Mouse (Mus musculus): Measurements from ENCODE around the gene Lyrm4. TPM values are rescaled to one million over a fixed set of nuclear protein-coding genes. Genes with fewer than 3 reads are reported as not detected.

The Lyrm4 gene
- polyA plus RNA-seq, 1 experiment from 2014 or later: 31.6 TPM

DNA sequence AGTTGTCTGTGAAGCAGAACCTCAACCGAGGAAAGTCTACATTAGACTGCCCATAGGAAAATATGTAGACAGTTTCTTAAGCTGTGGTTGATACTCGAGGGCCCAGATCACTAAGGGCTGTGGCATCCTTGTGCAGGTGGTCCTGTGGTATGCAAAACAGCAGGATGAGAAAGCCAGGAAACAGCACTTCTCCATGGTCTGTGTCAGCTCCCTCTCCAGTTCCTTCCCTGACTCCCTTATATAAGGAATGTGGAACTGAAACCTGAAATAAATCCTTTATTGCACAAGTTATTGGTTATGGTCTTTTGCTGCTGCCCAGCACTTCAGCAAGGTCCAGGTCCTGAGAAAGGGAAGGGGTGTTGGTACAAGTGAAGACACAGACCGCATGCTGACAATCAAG is 42.8 kb downstream of the Lyrm4 start:
- Histone ChIP-seq H3K36me3 (ENCODE audit: control insufficient read depth, insufficient read depth, low read length) (no peaks in the 10 kb centered on the region), H3K27me3 (ENCODE audit: control insufficient read depth, insufficient read depth, low read length) (no peaks in the 10 kb centered on the region), H3K9ac (ENCODE audit: low read length) (no peak overlapping the region), H3K4me1 (ENCODE audit: control insufficient read depth in 2 of 2, insufficient read depth in 2 of 2, low read length in 2 of 2) (peaks cover 2 to 5% of the 10 kb centered on the region in 2 experiments; a peak in 3 of 4 replicates), H3K27ac (replicated peaks in 1 of 2; ENCODE audit: control insufficient read depth in 1 of 2, insufficient read depth in 1 of 2, low read depth in 2 of 2, low read length in 2 of 2) (no peak overlapping the region), H3K9me3 (ENCODE audit: control insufficient read depth, low read length) (no peaks in the 10 kb centered on the region), H3K4me2 (ENCODE audit: low read length) (no peak overlapping the region), H3K4me3 (ENCODE audit: control insufficient read depth in 1 of 2, insufficient read depth in 1 of 2, low read depth in 1 of 2, low read length in 2 of 2) (no peak overlapping the region)
- WGBS: 76% methylated on average over 3 of the region's 3 CpGs
- ATAC-seq (ENCODE audit: insufficient number of reproducible peaks, insufficient read depth, low FRiP score, low read depth): no peak

DNA sequence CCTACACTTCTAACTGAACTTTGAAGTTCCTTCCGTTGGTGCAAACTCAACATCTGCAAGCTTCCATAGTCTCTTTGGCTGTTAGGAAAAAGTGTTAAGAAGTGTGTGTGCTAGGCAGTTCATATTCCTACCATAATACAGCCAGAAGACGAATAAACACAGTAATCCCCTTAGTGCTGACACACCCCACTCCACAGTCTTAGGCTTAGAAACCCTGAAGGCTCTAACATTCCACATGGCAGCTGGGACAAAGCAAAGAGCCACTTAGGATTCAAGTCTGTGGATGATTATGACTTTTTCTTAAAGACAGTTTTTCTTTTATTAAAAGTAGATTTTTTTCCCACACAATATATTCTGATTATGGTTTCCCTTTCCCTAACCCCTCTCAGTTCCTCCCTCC is 50.6 kb downstream of the Lyrm4 start:
- Histone ChIP-seq H3K4me1 (ENCODE audit: control insufficient read depth in 2 of 2, insufficient read depth in 2 of 2, low read length in 2 of 2) (peaks cover 2 to 5% of the 10 kb centered on the region in 2 experiments; a peak in 3 of 4 replicates), H3K4me2 (ENCODE audit: low read length) (no peak overlapping the region), H3K36me3 (ENCODE audit: control insufficient read depth, insufficient read depth, low read length) (no peaks in the 10 kb centered on the region), H3K27me3 (ENCODE audit: control insufficient read depth, insufficient read depth, low read length) (no peaks in the 10 kb centered on the region), H3K9me3 (ENCODE audit: control insufficient read depth, low read length) (no peaks in the 10 kb centered on the region), H3K9ac (ENCODE audit: low read length) (no peak overlapping the region), H3K27ac (replicated peaks in 1 of 2; ENCODE audit: control insufficient read depth in 1 of 2, insufficient read depth in 1 of 2, low read depth in 2 of 2, low read length in 2 of 2) (no peak overlapping the region), H3K4me3 (ENCODE audit: control insufficient read depth in 1 of 2, insufficient read depth in 1 of 2, low read depth in 1 of 2, low read length in 2 of 2) (no peak overlapping the region)
- no peak for ATAC-seq (ENCODE audit: insufficient number of reproducible peaks, insufficient read depth, low FRiP score, low read depth)
- WGBS: 88% methylated on average over 2 of the region's 2 CpGs

DNA sequence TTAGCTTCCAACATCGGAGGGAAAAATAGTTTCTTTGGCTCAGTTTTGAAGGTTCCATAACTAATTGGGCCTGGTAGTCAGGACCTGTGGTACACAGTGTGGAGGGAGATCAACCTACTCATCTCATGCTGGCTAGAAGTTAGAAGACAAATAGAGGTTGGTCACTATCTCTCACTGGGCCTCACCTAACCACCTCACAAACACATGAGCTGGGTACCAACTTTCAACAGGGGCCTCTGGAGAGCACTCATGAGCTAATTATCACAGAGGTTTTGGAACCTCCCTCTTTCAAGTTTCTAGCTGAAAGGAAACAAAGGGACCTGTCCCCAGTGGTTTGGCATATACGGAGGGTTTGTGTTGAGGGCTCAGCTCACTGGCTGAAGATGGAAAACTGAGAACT is 59.8 kb downstream of the Lyrm4 start:
- Histone ChIP-seq H3K4me3 (ENCODE audit: control insufficient read depth in 1 of 2, insufficient read depth in 1 of 2, low read depth in 1 of 2, low read length in 2 of 2) (no peak overlapping the region), H3K9me3 (ENCODE audit: control insufficient read depth, low read length) (no peaks in the 10 kb centered on the region), H3K4me2 (ENCODE audit: low read length) (no peak overlapping the region), H3K36me3 (ENCODE audit: control insufficient read depth, insufficient read depth, low read length) (no peaks in the 10 kb centered on the region), H3K9ac (ENCODE audit: low read length) (no peak overlapping the region), H3K27me3 (ENCODE audit: control insufficient read depth, insufficient read depth, low read length) (no peaks in the 10 kb centered on the region), H3K4me1 (ENCODE audit: control insufficient read depth in 2 of 2, insufficient read depth in 2 of 2, low read length in 2 of 2) (peaks cover 6 to 22% of the 10 kb centered on the region in 2 experiments; a peak in 3 of 4 replicates), H3K27ac (replicated peaks in 1 of 2; ENCODE audit: control insufficient read depth in 1 of 2, insufficient read depth in 1 of 2, low read depth in 2 of 2, low read length in 2 of 2) (no peak overlapping the region)
- 56% methylated on average over 2 of the region's 2 CpGs for whole genome bisulfite sequencing
- no peak for ATAC-seq (ENCODE audit: insufficient number of reproducible peaks, insufficient read depth, low FRiP score, low read depth)

DNA sequence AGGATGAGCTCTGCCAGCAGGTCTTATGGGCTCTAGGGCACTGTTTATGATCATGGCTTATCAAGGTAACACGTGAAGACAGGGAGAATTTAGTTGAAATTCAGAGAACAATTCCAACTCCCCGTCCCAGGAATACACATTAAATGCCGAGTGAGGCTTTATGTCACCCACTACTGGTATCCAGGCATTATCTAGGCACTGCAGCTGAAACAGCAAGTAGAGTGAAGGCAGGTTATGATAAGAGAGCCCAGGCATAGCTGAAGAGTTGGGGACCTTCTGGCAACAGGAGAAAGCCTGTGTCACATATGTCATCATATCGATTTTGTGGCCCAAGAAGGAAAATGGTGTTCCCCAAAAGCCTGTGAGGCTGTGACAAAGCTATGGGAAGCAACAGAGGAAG is 60.4 kb downstream of the Lyrm4 start:
- ATAC-seq (ENCODE audit: insufficient number of reproducible peaks, insufficient read depth, low FRiP score, low read depth): no peak
- WGBS: 34% methylated on average over 4 of the region's 4 CpGs
- H3K4me2 ChIP-seq (ENCODE audit: low read length): no peak overlapping the region

DNA sequence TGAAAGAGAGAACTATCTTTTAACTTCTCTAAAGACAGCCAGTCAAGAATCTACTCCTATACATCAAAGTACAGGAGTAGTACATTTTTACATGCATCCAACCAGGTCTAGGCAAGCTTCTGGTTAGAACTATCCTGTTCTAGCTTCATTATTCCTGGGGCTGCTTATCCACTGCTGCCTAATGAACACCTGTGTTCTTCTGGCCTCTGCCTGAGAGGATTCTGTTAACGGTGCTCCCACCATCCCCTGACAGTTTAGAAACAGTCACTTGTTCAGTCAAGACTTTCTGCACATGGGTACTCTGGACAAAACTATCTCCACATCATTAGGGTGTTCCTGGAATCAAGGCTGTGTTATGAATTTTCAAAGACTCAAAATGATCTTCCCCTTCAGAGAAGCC is 60.8 kb downstream of the Lyrm4 start:
- no peak overlapping the region for H3K4me3 ChIP-seq (ENCODE audit: control insufficient read depth in 1 of 2, insufficient read depth in 1 of 2, low read depth in 1 of 2, low read length in 2 of 2)
- H3K4me2 ChIP-seq (ENCODE audit: low read length): no peak overlapping the region
- H3K4me1 ChIP-seq (ENCODE audit: control insufficient read depth in 2 of 2, insufficient read depth in 2 of 2, low read length in 2 of 2): peaks cover 8 to 25% of the 10 kb centered on the region in 2 experiments; a peak in 3 of 4 replicates
- WGBS: 95% methylated on average over 1 of the region's 1 CpGs
- no peaks in the 10 kb centered on the region for H3K27me3 ChIP-seq (ENCODE audit: control insufficient read depth, insufficient read depth, low read length)
- no peaks in the 10 kb centered on the region for H3K9me3 ChIP-seq (ENCODE audit: control insufficient read depth, low read length)
- no peaks in the 10 kb centered on the region for H3K36me3 ChIP-seq (ENCODE audit: control insufficient read depth, insufficient read depth, low read length)
- H3K27ac ChIP-seq (replicated peaks in 1 of 2; ENCODE audit: control insufficient read depth in 1 of 2, insufficient read depth in 1 of 2, low read depth in 2 of 2, low read length in 2 of 2): no peak overlapping the region
- no peak for ATAC-seq (ENCODE audit: insufficient number of reproducible peaks, insufficient read depth, low FRiP score, low read depth)
- H3K9ac ChIP-seq (ENCODE audit: low read length): no peak overlapping the region

More for the DNA sequence above, 60.4 kb downstream of the Lyrm4 start:
- Histone ChIP-seq H3K27me3 (ENCODE audit: control insufficient read depth, insufficient read depth, low read length) (no peaks in the 10 kb centered on the region), H3K36me3 (ENCODE audit: control insufficient read depth, insufficient read depth, low read length) (no peaks in the 10 kb centered on the region), H3K27ac (replicated peaks in 1 of 2; ENCODE audit: control insufficient read depth in 1 of 2, insufficient read depth in 1 of 2, low read depth in 2 of 2, low read length in 2 of 2) (no peak overlapping the region), H3K4me1 (ENCODE audit: control insufficient read depth in 2 of 2, insufficient read depth in 2 of 2, low read length in 2 of 2) (peaks cover 8 to 25% of the 10 kb centered on the region in 2 experiments; a peak in 3 of 4 replicates), H3K4me3 (ENCODE audit: control insufficient read depth in 1 of 2, insufficient read depth in 1 of 2, low read depth in 1 of 2, low read length in 2 of 2) (no peak overlapping the region), H3K9me3 (ENCODE audit: control insufficient read depth, low read length) (no peaks in the 10 kb centered on the region), H3K9ac (ENCODE audit: low read length) (no peak overlapping the region)

DNA sequence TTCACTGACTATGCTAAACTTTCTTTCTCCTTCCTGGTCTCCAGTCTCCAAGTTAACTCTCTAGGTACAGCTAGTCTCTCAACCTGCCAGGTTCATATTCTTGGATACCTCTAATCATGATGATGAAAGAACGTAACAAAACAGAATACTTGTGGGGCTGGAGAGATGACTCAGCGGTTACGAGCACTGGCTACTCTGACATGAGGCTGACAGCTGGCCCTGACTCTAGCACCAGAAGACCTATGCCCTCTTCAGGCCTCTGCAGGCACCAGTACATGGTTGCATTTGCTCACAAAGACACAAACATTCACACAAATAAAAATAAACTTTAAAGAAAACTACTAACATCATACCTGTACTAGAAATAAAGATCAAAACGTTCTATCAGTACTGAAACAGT is 81.8 kb downstream of the Lyrm4 start:
- H3K4me3 ChIP-seq (ENCODE audit: control insufficient read depth in 1 of 2, insufficient read depth in 1 of 2, low read depth in 1 of 2, low read length in 2 of 2): no peak overlapping the region
- no peak overlapping the region for H3K9ac ChIP-seq (ENCODE audit: low read length)
- H3K4me1 ChIP-seq (ENCODE audit: control insufficient read depth in 2 of 2, insufficient read depth in 2 of 2, low read length in 2 of 2): peaks cover 0 to 6% of the 10 kb centered on the region in 2 experiments; a peak in 2 of 4 replicates
- no peaks in the 10 kb centered on the region for H3K9me3 ChIP-seq (ENCODE audit: control insufficient read depth, low read length)
- no peak for ATAC-seq (ENCODE audit: insufficient number of reproducible peaks, insufficient read depth, low FRiP score, low read depth)
- no peak overlapping the region for H3K27ac ChIP-seq (replicated peaks in 1 of 2; ENCODE audit: control insufficient read depth in 1 of 2, insufficient read depth in 1 of 2, low read depth in 2 of 2, low read length in 2 of 2)
- no peaks in the 10 kb centered on the region for H3K36me3 ChIP-seq (ENCODE audit: control insufficient read depth, insufficient read depth, low read length)
- WGBS: 78% methylated on average over 4 of the region's 4 CpGs
- no peaks in the 10 kb centered on the region for H3K27me3 ChIP-seq (ENCODE audit: control insufficient read depth, insufficient read depth, low read length)
- H3K4me2 ChIP-seq (ENCODE audit: low read length): no peak overlapping the region

DNA sequence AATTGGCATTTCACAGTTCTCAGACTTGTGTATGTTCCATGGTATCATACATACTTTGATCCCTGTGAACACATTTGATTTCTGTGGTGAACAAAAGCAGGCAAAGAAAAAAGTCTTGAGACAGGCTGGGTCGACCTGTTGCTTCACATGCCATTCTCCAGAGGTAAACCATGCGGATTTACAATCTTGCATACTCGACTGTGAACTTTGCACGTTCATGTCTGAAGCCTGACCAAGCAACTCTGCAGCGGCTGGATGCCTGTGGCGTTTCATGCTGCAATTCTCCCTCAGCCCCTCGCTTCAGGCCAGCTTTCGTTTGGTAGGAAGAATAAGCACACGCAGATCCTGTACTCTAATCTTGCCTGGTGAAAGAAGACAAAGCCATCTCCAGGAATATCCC is 85.4 kb downstream of the Lyrm4 start:
- WGBS: 31% methylated on average over 9 of the region's 9 CpGs
- H3K27ac ChIP-seq (replicated peaks in 1 of 2; ENCODE audit: control insufficient read depth in 1 of 2, insufficient read depth in 1 of 2, low read depth in 2 of 2, low read length in 2 of 2): peak overlapping the region; percentile 43 to 46; a peak in 3 of 4 replicates
- H3K4me1 ChIP-seq (ENCODE audit: control insufficient read depth in 2 of 2, insufficient read depth in 2 of 2, low read length in 2 of 2): peaks cover 2 to 4% of the 10 kb centered on the region in 2 experiments; a peak in 2 of 4 replicates
- ATAC-seq (ENCODE audit: insufficient number of reproducible peaks, insufficient read depth, low FRiP score, low read depth): no peak
- H3K36me3 ChIP-seq (ENCODE audit: control insufficient read depth, insufficient read depth, low read length): no peaks in the 10 kb centered on the region
- peak overlapping the region; percentile 39; the same call in 1 of the 2 replicates for H3K9ac ChIP-seq (ENCODE audit: low read length)
- no peaks in the 10 kb centered on the region for H3K27me3 ChIP-seq (ENCODE audit: control insufficient read depth, insufficient read depth, low read length)
- H3K4me3 ChIP-seq (ENCODE audit: control insufficient read depth in 1 of 2, insufficient read depth in 1 of 2, low read depth in 1 of 2, low read length in 2 of 2): no peak overlapping the region
- H3K4me2 ChIP-seq (ENCODE audit: low read length): peak overlapping the region; percentile 45
- H3K9me3 ChIP-seq (ENCODE audit: control insufficient read depth, low read length): no peaks in the 10 kb centered on the region
